Mouse (Mus musculus) hindbrain, embryonic 11.5 days (tissue): ENCODE measurements around the gene Arid1a. TPM values are rescaled to one million over a fixed set of nuclear protein-coding genes. Genes with fewer than 3 reads are reported as not detected.

ENCODE experiments used
- ATAC-seq: fragments of 200-750 bp; cut with Nextera tagmentation; 2 replicates; pipeline ENCODE4 v1.8.0; 2017; ENCODE audit warnings: mild to moderate bottlenecking, moderate TSS enrichment, moderate library complexity; ENCODE audit not compliant: low FRiP score
- DNase-seq: peaks from one replicate; pipeline ENCODE4 v3.0.0-alpha.2; 2015; ENCODE audit warnings: low spot score
- H3K27ac ChIP-seq: fragments of 300-500 bp; sonication (generic); 2 replicates; pipeline ENCODE4 v1.5.1; 2014; ENCODE audit warnings: mild to moderate bottlenecking, low read depth, low read length
- H3K27me3 ChIP-seq: fragments of 300-500 bp; sonication (generic); 2 replicates; pipeline ENCODE4 v1.6.1; 2014; ENCODE audit warnings: mild to moderate bottlenecking, low read length, moderate library complexity, mixed read lengths; ENCODE audit not compliant: control insufficient read depth, insufficient read depth
- H3K36me3 ChIP-seq: fragments of 300-500 bp; sonication (generic); 2 replicates; pipeline ENCODE4 v1.6.1; 2014; ENCODE audit warnings: mild to moderate bottlenecking, low read length, moderate library complexity, mixed read lengths; ENCODE audit not compliant: control insufficient read depth, insufficient read depth
- H3K4me1 ChIP-seq: fragments of 300-500 bp; sonication (generic); replicated peaks from 2 replicates; pipeline ENCODE4 v1.6.1; 2014; ENCODE audit warnings: low read length, mixed read lengths; ENCODE audit not compliant: control insufficient read depth, insufficient read depth
- H3K4me2 ChIP-seq: fragments of 300-500 bp; sonication (generic); replicated peaks from 2 replicates; pipeline ENCODE4 v1.6.1; 2014; ENCODE audit warnings: mild to moderate bottlenecking, low read depth, low read length
- H3K4me3 ChIP-seq: fragments of 300-500 bp; sonication (generic); 2 replicates; pipeline ENCODE4 v1.5.1; 2014; ENCODE audit warnings: low read depth, low read length
- H3K9ac ChIP-seq: fragments of 300-500 bp; sonication (generic); 2 replicates; pipeline ENCODE4 v1.6.1; 2014; ENCODE audit warnings: low read depth, low read length
- H3K9me3 ChIP-seq: fragments of 300-500 bp; sonication (generic); 2 replicates; pipeline ENCODE4 v1.6.1; 2016; ENCODE audit warnings: low read length; ENCODE audit not compliant: control insufficient read depth
- WGBS: fragments of 180-500 bp; shearing (Covaris S2); extraction: QIAGEN DNeasy Blood & Tissue Kit; methylation state at CpG from one replicate; pipeline ENCODE4 v1.1.7; 2014; 5-methylcytosine and 5-hydroxymethylcytosine counted together
- polyA plus RNA-seq: library from polyadenylated mRNA; unstranded; fragments of >200 nt; fragmentation: Nextera tagmentation; extraction: Ambion mirVana; gene quantifications from 2 replicates; pipeline ENCODE4 v1.2.1, GENCODE M21; 2014

Gene Arid1a
- polyA plus RNA-seq, 1 experiment from 2014 or later: 51.6 TPM

DNA sequence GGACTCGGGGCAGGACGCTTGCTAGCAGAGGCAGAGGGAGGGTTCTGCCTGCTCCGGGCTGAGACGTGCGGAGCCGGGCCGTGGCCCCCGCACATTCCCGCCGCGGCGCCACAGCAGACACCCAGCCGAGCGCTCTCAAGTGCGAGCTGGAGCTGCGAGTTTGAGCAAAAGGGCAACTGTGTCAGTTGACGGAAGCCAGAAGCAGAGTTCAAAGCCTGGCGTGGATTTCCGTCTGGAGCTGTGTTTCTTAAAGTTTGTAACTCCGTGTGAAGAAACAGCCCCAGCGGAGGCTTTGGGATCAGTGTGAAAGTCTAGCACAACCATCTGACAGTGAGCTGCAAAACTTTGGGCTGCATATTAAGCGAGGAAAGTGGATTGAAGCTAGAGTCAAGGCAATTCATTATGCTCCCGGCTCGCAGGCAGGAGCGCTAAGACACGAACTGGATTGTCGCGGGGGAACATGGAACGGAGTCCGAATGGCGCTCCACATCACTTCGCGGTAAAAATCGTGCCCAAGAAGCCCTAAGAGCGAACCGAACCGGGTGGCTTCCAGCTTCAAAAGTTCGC, 783 bp upstream of the Arid1a start:
- Histone ChIP-seq H3K36me3 (no peaks in the 10 kb centered on the region), H3K4me2 (peak overlapping the region; percentile 56), H3K27me3 (no peaks in the 10 kb centered on the region), H3K4me3 (peak overlapping the region; percentile 40), H3K4me1 (peaks cover 8% of the 10 kb centered on the region; the same call in 1 of the 2 replicates), H3K9me3 (no peaks in the 10 kb centered on the region), H3K27ac (peak overlapping the region; percentile 97), H3K9ac (peak overlapping the region; percentile 68)
- ATAC-seq: peak; percentile 26; the same call in 1 of the 2 replicates
- under 1% methylated on average over 38 of the region's 38 CpGs for WGBS
- DNase-seq: peak; percentile 89

DNA sequence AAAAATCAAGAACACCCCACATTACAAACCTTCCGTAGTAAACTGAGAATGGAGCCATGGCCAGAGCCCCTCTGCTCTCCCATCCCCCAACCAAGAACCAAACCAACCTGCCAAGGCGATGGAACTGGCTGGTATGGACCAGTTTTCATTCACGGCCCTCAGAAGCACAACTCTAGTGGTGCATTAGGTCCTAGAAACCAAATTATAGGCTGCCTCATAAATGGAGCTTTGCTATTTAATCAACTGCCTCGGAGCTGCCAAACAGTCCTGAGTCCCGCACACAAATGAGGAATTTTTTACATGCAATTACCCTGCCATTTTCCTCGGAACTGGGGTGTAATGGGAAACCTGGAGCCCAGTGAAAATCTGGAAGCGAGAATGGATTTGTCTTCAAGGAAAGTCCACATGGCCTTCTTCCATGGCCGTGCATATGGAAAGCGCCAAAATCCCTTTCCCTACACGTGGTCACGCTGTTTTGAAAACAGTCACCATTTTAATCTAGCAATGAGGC, 653 bp downstream of the Arid1a start:
- no peaks in the 10 kb centered on the region for H3K9me3 ChIP-seq
- no peaks in the 10 kb centered on the region for H3K27me3 ChIP-seq
- WGBS: 3% methylated on average over 11 of the region's 11 CpGs
- H3K27ac ChIP-seq: peak overlapping the region; percentile 97
- peak overlapping the region; percentile 56 for H3K4me2 ChIP-seq
- H3K36me3 ChIP-seq: no peaks in the 10 kb centered on the region
- ATAC-seq: no peak
- peak overlapping the region; percentile 40 for H3K4me3 ChIP-seq
- H3K9ac ChIP-seq: peak overlapping the region; percentile 12; the same call in 1 of the 2 replicates
- peak; percentile 61 for DNase-seq
- peaks cover 8% of the 10 kb centered on the region; the same call in 1 of the 2 replicates for H3K4me1 ChIP-seq

DNA sequence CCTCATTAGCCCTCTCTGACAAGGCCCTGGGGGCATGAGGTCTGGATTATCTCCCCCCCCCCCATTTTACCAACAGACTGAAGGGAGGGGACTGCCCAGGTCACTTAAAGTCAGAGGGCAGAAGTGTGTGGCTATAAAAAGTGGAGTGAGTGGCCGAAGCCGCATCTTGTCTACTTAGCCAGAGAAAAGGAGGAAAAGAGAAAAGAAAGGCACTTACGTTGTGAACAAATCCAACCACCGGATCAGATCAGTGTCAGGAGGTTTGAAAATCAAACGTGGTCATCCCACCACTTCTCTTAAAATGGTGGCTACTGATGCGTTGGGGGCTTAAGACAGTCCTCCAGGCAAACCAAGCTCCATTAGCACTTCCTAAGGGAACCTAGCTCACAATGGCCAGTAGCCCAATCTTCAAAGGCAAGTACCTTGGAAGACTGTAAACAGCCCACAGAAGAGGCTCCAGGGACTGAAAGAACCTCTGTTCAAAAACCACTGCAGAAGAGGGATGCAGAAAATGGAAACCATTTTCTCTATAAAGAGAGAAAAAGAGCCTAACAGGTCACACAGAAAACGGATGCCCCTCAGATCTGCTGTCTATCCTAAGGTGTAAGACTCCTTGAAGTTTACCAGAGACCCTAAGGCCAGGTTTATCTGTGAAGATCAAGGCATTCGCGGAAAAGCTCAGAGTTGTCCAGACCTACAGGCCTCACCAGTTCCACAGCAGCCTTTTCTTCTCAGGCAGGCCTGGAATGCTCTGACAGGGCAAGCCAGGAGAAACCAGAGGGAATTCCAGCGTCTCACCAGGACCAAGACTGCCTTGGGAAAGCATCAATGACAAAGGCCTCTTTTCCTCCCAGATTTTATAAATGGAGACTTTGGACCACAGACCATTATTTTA, 1.5 kb downstream of the Arid1a start:
- ATAC-seq (no peak), DNase-seq (peak; percentile 43)
- Histone ChIP-seq H3K4me1 (peaks cover 10% of the 10 kb centered on the region; the same call in 1 of the 2 replicates), H3K27ac (peak overlapping the region; percentile 100), H3K4me3 (peak overlapping the region; percentile 100), H3K36me3 (no peaks in the 10 kb centered on the region), H3K9me3 (no peaks in the 10 kb centered on the region), H3K4me2 (peak overlapping the region; percentile 92), H3K9ac (peak overlapping the region; percentile 100), H3K27me3 (no peaks in the 10 kb centered on the region)
- WGBS: 4% methylated on average over 10 of the region's 10 CpGs

DNA sequence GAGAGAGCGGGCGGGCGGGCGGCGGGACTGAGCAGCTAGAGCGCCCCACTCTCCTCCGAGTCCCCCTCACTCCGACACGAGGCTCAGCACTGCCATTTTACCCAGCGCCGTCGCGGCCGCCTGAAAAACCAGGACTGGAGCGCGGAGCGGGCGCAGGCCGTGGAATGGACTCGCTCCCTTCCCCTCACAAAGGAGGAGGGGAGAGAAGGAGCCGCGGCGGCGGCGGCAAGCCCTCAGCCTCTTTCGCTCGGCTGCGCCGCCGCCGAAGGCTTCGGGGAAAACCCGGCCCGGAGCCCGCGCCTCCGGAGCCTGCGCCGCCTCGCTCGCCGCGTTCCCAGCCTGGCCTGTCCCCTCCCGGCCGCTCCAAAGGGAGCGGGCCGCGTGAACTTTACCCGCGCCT, 2.3 kb downstream of the Arid1a start:
- H3K9ac ChIP-seq: peak overlapping the region; percentile 100
- no peaks in the 10 kb centered on the region for H3K9me3 ChIP-seq
- no peaks in the 10 kb centered on the region for H3K27me3 ChIP-seq
- H3K4me2 ChIP-seq: peak overlapping the region; percentile 92
- ATAC-seq: peak; percentile 84
- H3K27ac ChIP-seq: peak overlapping the region; percentile 100
- peak overlapping the region; percentile 100 for H3K4me3 ChIP-seq
- peaks cover 10% of the 10 kb centered on the region; the same call in 1 of the 2 replicates for H3K4me1 ChIP-seq
- WGBS: 0% methylated on average over 28 of the region's 50 CpGs
- H3K36me3 ChIP-seq: no peaks in the 10 kb centered on the region
- peak; percentile 98 for DNase-seq

DNA sequence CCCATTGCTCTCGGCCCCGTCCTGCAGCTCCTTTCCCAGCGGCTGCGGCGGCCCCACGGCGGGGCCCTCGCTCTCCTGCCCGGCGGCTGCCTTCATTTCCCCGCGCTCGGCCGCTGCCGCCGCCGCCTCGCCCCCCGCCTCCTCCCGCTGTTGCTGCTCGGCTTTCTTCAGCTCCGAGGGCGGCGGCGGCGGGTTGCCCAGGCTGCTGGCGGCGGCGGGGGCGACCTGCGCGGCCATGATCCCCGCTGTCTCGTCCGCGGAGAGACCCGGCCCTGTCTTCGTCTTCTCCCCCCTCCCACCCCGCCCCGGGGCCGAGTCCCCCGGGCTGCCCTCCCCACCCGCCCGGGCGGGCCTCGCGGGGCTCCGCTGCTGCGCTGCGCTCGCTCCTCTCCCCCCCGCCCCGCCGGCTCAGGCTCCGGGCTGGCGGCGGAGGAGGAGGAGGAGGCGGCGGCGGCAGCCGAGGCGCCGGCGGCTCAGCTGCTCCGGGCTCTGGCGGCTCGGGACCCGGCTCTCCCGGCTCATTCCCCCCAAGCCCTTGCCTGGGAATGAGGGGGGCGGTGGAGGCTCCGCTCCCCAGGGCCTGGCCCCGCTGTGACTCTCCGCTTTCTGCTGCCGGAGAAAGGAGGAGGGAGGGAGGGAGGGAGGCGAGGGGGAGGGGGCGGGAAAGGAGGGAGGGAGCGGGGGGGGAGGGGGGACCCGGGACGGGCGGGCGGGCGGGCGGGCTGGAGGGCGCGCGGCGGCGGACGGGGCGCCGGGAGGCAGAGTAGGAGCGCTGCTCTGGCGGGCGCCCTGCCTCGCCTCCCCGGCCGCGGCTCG, 3.0 kb downstream of the Arid1a start:
- under 1% methylated on average over 27 of the region's 99 CpGs for WGBS
- Histone ChIP-seq H3K4me1 (peaks cover 10% of the 10 kb centered on the region; the same call in 1 of the 2 replicates), H3K4me2 (peak overlapping the region; percentile 92), H3K4me3 (peak overlapping the region; percentile 100), H3K9me3 (no peaks in the 10 kb centered on the region), H3K36me3 (no peaks in the 10 kb centered on the region), H3K9ac (peak overlapping the region; percentile 100), H3K27me3 (no peaks in the 10 kb centered on the region), H3K27ac (peak overlapping the region; percentile 100)
- DNase-seq: peak; percentile 83
- peak; percentile 68 for ATAC-seq

DNA sequence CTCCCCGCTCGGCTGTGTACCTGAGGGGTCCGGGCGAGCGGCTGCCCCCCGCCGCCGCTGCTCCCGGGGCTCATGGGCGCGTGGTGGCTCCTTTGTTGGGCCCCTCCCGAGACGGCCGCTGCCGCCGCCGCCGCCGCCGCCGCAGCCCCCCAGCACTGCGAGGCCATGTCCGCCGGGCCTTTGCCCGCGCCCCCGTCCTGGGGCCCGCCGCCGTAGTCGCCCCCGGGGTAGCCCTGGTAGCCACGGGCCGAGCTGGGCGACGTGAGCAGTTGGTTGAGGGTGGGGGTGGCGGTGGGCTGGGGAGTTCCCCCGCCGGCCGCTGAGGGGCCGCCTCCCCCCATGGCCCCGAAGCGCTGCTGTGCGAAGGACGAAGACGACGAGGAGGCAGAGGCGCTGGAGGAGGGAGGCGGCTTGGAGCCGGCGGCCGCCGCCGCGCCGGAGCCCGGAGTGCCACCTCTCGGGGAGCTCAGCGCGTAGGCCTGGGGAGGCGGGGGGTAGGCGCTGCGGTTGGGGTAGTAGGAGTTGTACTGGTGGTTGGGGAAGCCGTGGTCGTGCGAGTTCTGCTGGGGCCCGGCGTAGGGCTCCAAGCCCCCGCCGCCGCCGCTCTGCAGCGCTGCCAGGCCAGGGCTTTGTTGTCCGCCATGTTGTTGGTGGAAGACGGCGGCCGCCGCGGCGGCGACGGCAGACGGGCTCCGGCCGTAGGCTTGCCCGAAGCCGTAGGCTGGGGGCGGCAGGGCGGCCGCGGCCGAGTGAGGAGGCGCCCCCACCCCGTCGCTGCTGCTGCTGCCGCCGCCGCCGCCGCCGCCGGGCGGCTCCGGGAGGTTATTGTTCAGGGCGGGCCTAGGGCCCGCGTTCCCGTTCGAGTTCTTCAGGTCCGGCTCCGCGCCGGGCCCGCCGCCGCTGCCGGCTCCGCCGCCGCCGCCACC, 3.9 kb downstream of the Arid1a start:
- WGBS: 0% methylated on average over 47 of the region's 121 CpGs
- H3K4me1 ChIP-seq: peaks cover 10% of the 10 kb centered on the region; the same call in 1 of the 2 replicates
- H3K27me3 ChIP-seq: no peaks in the 10 kb centered on the region
- peak overlapping the region; percentile 100 for H3K4me3 ChIP-seq
- no peaks in the 10 kb centered on the region for H3K9me3 ChIP-seq
- DNase-seq (peak; percentile 67), ATAC-seq (no peak)
- peak overlapping the region; percentile 87 for H3K4me2 ChIP-seq
- no peaks in the 10 kb centered on the region for H3K36me3 ChIP-seq
- H3K9ac ChIP-seq: peak overlapping the region; percentile 100
- peak overlapping the region; percentile 100 for H3K27ac ChIP-seq

DNA sequence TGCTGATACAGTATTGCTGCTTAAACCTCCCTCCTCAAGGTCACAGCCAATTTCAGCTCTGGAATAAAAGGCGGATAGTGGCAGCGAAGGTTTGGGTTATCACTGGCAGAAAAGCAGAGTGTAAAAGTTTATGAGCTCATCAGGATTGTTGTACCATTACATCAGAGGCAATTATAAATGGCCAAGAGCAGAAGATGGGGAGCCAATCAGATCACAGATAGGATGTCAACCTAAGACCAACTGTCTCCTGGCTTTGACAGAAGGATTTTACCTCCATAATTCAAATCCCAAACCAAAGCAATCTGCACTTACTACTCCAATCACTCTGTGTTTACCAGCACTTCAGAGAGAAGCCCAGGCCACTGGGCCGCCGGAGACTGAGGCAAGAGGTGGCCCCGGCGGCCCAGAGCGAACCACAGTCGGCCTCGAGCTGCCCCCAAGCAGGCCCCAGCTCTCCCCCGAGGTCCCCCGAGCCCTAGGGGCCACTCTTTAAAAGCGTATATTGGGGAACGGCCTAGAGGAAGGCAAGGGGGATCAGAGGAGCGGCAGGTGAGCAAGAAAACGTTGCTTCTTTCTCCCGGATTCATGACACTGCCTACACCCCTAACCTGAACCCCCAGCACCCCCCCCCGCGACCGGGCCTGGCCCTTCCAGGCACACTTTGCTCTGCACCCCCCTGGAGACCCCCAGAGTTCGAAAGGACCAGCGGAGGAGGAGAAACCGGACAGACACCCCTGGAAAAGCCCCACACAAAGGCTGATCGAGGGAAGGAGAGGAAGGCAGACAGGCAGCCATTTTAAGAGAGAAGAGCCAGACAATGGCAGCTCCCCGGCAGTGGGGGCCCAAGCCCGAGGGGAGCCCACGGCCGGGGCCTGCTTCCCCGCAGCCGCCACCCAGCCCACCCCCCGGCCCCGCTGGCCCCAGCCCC, 4.8 kb downstream of the Arid1a start:
- no peak for ATAC-seq

More for the DNA sequence above, 4.8 kb downstream of the Arid1a start:
- Histone ChIP-seq H3K27ac (peak overlapping the region; percentile 100), H3K9ac (peak overlapping the region; percentile 100), H3K4me2 (peak overlapping the region; percentile 87), H3K4me1 (peaks cover 10% of the 10 kb centered on the region; the same call in 1 of the 2 replicates), H3K9me3 (no peaks in the 10 kb centered on the region), H3K36me3 (no peaks in the 10 kb centered on the region), H3K4me3 (peak overlapping the region; percentile 100), H3K27me3 (no peaks in the 10 kb centered on the region)
- under 1% methylated on average over 22 of the region's 31 CpGs for WGBS
- peak; percentile 59 for DNase-seq
